Mouse (Mus musculus) kidney, adult 18-20 months (tissue): ENCODE results near the gene Hoga1.
"Not testable (repeated sequence)": the region's sequence is repeated elsewhere in the genome, so short reads cannot be mapped to it uniquely, and the experiment has no call there.

Experiments used
- DNase-seq: peaks from one replicate; pipeline ENCODE4 v3.0.0; 2021

Hoga1 gene

GRCm38 (mm10) chr19:42072802-42073201 is 27.4 kb downstream of the Hoga1 start:
- peak; percentile 60 for DNase-seq

- no peak for DNase-seq
Observed at GRCm38 (mm10) chr19:42075051-42075450, 29.6 kb downstream of the Hoga1 start.

GRCm38 (mm10) chr19:42075992-42076391 is 30.6 kb downstream of the Hoga1 start:
- DNase-seq: no peak

GRCm38 (mm10) chr19:42078566-42078965 is 33.2 kb downstream of the Hoga1 start:
- DNase-seq: no peak

- no peak for DNase-seq
Observed at GRCm38 (mm10) chr19:42079006-42079405, 33.6 kb downstream of the Hoga1 start.

GRCm38 (mm10) chr19:42079950-42080349 is 34.5 kb downstream of the Hoga1 start:
- DNase-seq: no peak

- DNase-seq: no peak
Observed at GRCm38 (mm10) chr19:42080469-42080868, 35.1 kb downstream of the Hoga1 start.

GRCm38 (mm10) chr19:42081613-42082012 is 36.2 kb downstream of the Hoga1 start:
- DNase-seq: not testable (repeated sequence)

- no peak for DNase-seq
Observed at GRCm38 (mm10) chr19:42085690-42086089, 40.3 kb downstream of the Hoga1 start.

- peak; percentile 87 for DNase-seq
Observed at GRCm38 (mm10) chr19:42086166-42086565, 40.8 kb downstream of the Hoga1 start, which contains the start of gene Morn4. Gene Morn4, minus strand, starts transcription at chr19:42086357.

- peak; percentile 70 for DNase-seq
Observed at GRCm38 (mm10) chr19:42089103-42089747, 43.8 kb downstream of the Hoga1 start.

- peak; percentile 98 for DNase-seq
Observed at GRCm38 (mm10) chr19:42089748-42090595, 44.6 kb downstream of the Hoga1 start, which contains the start of gene Pi4k2a. Gene Pi4k2a, plus strand, starts transcription at chr19:42090470.

- DNase-seq: no peak
Observed at GRCm38 (mm10) chr19:42090637-42091141, 45.3 kb downstream of the Hoga1 start.

- DNase-seq: no peak
Observed at GRCm38 (mm10) chr19:42099406-42099805, 54.0 kb downstream of the Hoga1 start.

GRCm38 (mm10) chr19:42104681-42105080 is 59.3 kb downstream of the Hoga1 start:
- no peak for DNase-seq

- DNase-seq: no peak
Observed at GRCm38 (mm10) chr19:42115783-42116335, 70.4 kb downstream of the Hoga1 start.

- no peak for DNase-seq
Observed at GRCm38 (mm10) chr19:42118142-42118541, 72.7 kb downstream of the Hoga1 start.

GRCm38 (mm10) chr19:42118596-42118995 is 73.2 kb downstream of the Hoga1 start:
- DNase-seq: no peak

GRCm38 (mm10) chr19:42120451-42120850 is 75.0 kb downstream of the Hoga1 start:
- no peak for DNase-seq
